Mouse (Mus musculus): ENCODE measurements at regions not wholly inside any gene's neighbourhood (a gene's known extent, or its start where the extent isn't known, plus 50 kb on each side); places are given as distances from the start of the nearest gene placed in this dataset.

DNA sequence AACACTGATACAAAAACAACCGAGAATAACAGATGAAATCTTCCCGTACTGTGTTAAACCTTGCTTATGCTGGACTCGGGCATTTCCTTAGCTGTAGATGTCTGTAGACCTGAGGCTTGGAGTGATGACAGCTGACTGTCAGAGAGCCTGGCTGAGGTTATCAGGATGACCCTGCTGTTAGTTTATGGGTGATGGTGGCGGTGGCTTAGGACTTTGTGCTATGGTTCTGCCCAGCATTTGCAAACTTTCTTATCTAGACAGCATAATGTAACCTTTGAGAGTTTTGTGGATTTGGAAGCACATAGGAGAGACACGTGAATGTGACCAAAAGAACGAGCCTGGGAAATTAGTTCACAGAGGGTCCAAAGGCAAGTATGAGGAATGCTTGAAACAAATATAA, 239.1 kb upstream of the Ccdc122 start:
- TF ChIP-seq CTCF (conservative IDR thresholded peaks at IDR 0.05; ENCODE audit: low read length), result no peak
- TF ChIP-seq POU5F1 (IDR thresholded peaks at IDR 0.05; ENCODE audit: borderline replicate concordance, low read length), result no peak

Data from E14TG2a.4 (cell line).